Mouse (Mus musculus) myocyte (in vitro differentiated cells): ENCODE measurements around the gene Deaf1.

ENCODE experiments used
- POLR2A ChIP-seq: IDR thresholded peaks from one replicate; pipeline ENCODE4 v1.6.1; 2011; ENCODE audit warnings: low read depth, mild to moderate bottlenecking, control low read depth, moderate library complexity; ENCODE audit not compliant: insufficient read length
- POLR2AphosphoS2 ChIP-seq: IDR thresholded peaks from one replicate; pipeline ENCODE4 v1.6.1; 2011; ENCODE audit warnings: low read depth, control low read depth; ENCODE audit not compliant: insufficient read length

DNA sequence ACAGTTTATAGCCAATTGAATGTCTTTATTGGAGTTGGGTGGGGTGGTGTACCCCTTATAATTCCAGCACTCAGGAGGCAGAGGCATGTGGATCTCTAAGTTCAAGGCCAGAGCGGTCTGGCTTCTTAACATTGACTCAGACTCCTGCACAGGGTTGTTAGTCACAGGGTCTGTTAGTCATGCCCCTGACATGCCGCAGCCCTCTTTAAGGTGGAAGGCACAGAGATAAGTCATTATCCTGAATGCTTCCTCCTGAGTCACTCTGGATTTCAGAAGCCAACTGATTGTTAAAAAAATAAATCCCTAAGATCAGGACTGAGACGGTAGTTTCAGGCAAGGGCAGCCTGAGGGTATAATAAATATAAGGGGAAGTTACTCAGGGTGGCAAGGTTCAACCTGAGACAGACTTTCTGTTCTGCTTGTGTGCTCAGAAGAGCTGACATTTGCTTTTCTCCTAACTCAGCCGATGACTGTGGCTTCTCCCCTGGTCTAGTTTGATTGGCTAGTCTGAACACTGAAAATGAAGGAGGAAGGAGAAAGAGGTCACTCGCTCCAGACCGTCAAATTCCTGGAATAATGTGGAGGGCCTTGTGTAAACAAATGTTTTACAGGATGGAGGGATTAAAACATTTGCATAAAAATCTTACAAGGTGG lies 44.6 kb upstream of the Deaf1 start:
- TF ChIP-seq POLR2AphosphoS2 (no peak), POLR2A (no peak)
